Mouse (Mus musculus): Measurements from ENCODE around the gene Pex19.

GRCm38 (mm10) chr1:172119720-172120119, 6.8 kb upstream of the Pex19 start:
- no peak for TF ChIP-seq CTCF (IDR thresholded peaks at IDR 0.05; ENCODE audit: borderline replicate concordance, control insufficient read depth, extremely low read depth, insufficient read depth, low read length, poor library complexity)
- TF ChIP-seq POLR2A (IDR thresholded peaks at IDR 0.05; ENCODE audit: control insufficient read depth, extremely low read depth, insufficient read depth, low read length, poor library complexity) = no peak

Measured in thymus, adult 2 months (tissue).